Mouse (Mus musculus) mouse trophoblast stem cell (cell line): Measurements from ENCODE around the gene Cpox.

Source experiments
- in situ Hi-C, 2 experiments: fragments of 300-500 bp; cut with MseI, MboI; formaldehyde crosslinking; loops; 2 replicates in 1 of 2; 3 replicates in 1 of 2; pipeline ENCODE4 v1.15.1; 2025

Cpox gene

GRCm38 (mm10) chr16:58700174-58700573 lies 30.1 kb downstream of the Cpox start:
- in situ Hi-C loops = no loop called here

GRCm38 (mm10) chr16:58700816-58701424 lies 30.8 kb downstream of the Cpox start:
- in situ Hi-C loops = no loop called here

GRCm38 (mm10) chr16:58701779-58702178 lies 31.7 kb downstream of the Cpox start:
- in situ Hi-C loops = no loop called here

GRCm38 (mm10) chr16:58702329-58702932 lies 32.3 kb downstream of the Cpox start:
- in situ Hi-C loops = no loop called here

GRCm38 (mm10) chr16:58703382-58704124 lies 33.5 kb downstream of the Cpox start:
- in situ Hi-C loops = no loop called here

- in situ Hi-C loops = no loop called here
These were observed 34.9 kb downstream of the Cpox start for GRCm38 (mm10) chr16:58704999-58705398.

- in situ Hi-C loops = no loop called here
These were observed 37.3 kb downstream of the Cpox start for GRCm38 (mm10) chr16:58707276-58707905.

GRCm38 (mm10) chr16:58708601-58709475 lies 38.7 kb downstream of the Cpox start:
- in situ Hi-C loops = no loop called here

- in situ Hi-C loops = no loop called here
These were observed 39.4 kb downstream of the Cpox start for GRCm38 (mm10) chr16:58709536-58709935.

- in situ Hi-C loops = no loop called here
These were observed 42.1 kb downstream of the Cpox start for GRCm38 (mm10) chr16:58712221-58712620.

GRCm38 (mm10) chr16:58713128-58713527 lies 43.0 kb downstream of the Cpox start:
- in situ Hi-C loops = no loop called here

- in situ Hi-C loops = no loop called here
These were observed 44.9 kb downstream of the Cpox start for GRCm38 (mm10) chr16:58715018-58715417.

- in situ Hi-C loops = no loop called here
These were observed 48.6 kb downstream of the Cpox start, which contains the start of gene Gpr15 for GRCm38 (mm10) chr16:58718666-58719120. Gene Gpr15 (minus strand): TSS chr16:58719070.

- in situ Hi-C loops = no loop called here
These were observed 52.2 kb downstream of the Cpox start for GRCm38 (mm10) chr16:58722292-58722691.

- in situ Hi-C loops = no loop called here
These were observed 56.8 kb downstream of the Cpox start for GRCm38 (mm10) chr16:58726680-58727476.

GRCm38 (mm10) chr16:58727477-58728131 lies 57.5 kb downstream of the Cpox start, which contains the start of gene Cldnd1:
Gene Cldnd1 (plus strand): TSS chr16:58727910.
- in situ Hi-C loops = no loop called here

- in situ Hi-C loops = no loop called here
These were observed 58.1 kb downstream of the Cpox start for GRCm38 (mm10) chr16:58728176-58728671.

- in situ Hi-C loops = no loop called here
These were observed 68.1 kb downstream of the Cpox start for GRCm38 (mm10) chr16:58738205-58738604.

- in situ Hi-C loops = no loop called here
These were observed 68.7 kb downstream of the Cpox start for GRCm38 (mm10) chr16:58738800-58739199.

- in situ Hi-C loops = no loop called here
These were observed 70.7 kb downstream of the Cpox start for GRCm38 (mm10) chr16:58740751-58741150.
